Mouse (Mus musculus) urinary bladder, postnatal 25 days (tissue): ENCODE measurements around the gene Pcnx3.

Source experiments
- DNase-seq: peaks from one replicate; pipeline ENCODE4 v3.0.0; 2022; ENCODE audit warnings: low spot score

Pcnx3 gene

GRCm38 (mm10) chr19:5688200-5689087 is at the start of gene Pcnx3, which contains the start of gene Map3k11:
Pcnx3 (minus strand) TSS chr19:5688908.
Map3k11 (plus strand) TSS chr19:5688742.
- peak; percentile 92 for DNase-seq

DNA sequence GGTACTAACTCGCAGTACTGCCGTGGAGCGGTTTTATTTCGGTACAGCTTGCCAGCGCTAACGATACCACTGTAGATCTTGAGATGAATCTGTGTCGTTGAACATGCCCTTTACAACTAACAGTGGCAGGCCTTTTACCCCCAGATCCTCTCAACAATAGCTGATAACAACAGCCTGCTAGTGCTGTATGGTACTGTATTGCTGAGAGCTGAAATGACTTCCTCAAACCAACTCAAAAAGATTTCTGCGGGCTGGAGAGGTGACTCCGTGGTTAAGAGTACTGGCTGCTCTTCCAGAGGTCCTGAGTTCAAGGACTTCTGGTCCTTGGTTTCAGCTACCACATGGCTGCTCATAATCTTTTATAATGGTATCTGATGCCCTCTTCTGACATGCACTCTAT is 45.6 kb upstream of the Pcnx3 start:
- no peak for DNase-seq

DNA sequence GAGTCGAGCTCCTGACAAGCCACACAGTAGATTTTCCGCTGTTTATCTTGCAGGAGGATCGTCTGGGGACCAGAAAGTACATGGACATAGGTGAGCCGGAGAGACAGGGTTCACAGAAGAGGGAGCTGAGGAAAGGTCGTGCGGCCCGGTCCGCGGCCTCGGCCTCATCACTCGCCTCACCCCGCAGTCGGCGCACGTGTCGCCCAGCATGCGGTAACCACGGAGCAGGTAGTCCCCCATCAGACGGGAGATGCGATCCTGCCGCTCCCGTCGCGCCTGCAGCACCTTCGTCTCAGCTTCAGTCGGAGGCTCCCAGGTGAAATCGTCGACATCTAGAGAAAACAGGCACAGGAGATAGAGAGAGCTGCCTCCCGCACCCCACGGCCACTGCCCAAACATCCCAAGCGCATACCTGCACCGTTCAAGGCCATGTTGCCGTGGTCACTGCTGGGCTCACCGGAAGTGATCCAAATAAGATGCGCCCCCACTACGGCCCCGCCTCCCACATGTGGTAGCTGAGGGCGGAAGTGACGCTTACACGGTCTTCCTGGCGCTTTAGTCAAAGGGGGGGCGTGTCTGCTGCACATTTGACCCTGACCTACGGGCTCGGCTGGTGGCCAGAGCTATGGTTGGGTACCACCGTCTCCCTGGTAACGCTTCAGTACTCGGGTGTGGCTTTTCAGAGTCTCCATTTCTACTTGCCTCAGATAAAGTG is 42.7 kb upstream of the Pcnx3 start:
- peak; percentile 90 for DNase-seq

GRCm38 (mm10) chr19:5730314-5731186 is 41.8 kb upstream of the Pcnx3 start:
- no peak for DNase-seq

GRCm38 (mm10) chr19:5729444-5729815 is 40.7 kb upstream of the Pcnx3 start, which contains the start of gene Fam89b:
Fam89b (minus strand) TSS chr19:5729653.
- peak; percentile 89 for DNase-seq

DNA sequence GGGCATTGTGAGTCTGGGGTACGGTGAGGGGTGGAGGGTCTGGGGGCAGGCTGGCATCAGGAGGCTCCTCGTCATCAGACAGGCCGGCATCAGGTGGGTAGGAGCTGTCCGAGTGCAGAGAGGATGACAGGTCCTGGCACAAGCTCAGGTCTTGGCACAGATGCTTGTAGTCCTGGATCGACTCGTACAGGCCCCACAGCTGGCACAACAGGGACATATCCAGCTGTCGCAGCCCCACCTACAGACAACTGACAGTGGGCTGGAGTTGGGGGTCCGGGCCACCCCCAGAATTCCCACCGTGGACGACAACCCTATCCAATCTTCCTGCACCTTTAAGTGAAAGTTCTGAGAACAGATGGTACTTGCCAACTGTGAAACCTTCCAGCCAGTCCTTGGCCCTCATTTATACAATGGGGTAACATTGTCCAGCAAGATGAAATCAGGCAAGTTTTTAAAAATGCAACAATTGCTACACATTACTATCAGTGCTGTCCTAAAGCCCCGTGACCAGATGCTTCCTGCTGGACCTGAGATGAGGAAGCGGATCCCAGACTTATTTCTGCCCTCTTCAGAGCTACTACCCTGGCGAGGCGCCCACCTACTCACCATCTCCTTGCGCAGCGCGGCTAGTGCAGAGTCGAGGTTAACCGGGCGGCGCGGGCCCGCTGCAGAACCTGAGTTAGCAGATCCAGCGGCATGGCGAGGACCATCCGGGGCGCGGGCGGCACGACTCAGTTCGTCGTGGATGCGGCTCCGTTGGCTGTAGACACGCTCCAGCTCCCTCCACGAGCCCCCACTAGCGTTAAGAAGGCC is 40.1 kb upstream of the Pcnx3 start:
- no peak for DNase-seq

DNA sequence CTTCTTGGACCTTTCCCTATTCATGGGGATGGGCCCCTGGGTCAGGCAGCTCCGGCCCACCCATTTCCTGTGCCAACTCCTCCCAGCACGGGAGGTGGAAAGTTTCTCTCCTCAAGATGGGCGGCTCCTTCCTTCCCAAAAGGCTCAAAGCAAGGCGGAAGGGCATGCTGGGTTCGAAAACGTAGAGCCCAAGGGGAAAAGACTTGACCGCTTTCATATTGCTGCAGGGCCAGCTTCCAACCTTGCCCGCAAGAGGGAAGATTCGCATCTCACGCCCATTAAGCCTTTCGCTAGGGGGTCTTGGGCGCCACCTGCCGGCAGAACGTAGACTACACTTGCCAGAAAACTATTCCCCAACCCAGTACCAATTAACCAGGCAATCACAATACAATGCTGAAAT is 39.0 kb upstream of the Pcnx3 start:
- peak; percentile 90 for DNase-seq

GRCm38 (mm10) chr19:5726961-5727578 is 38.4 kb upstream of the Pcnx3 start:
- no peak for DNase-seq

- DNase-seq, result peak; percentile 77
These were observed 37.2 kb upstream of the Pcnx3 start, which contains the start of gene Ehbp1l1 for GRCm38 (mm10) chr19:5725767-5726515. Ehbp1l1 (minus strand) TSS chr19:5726317.

DNA sequence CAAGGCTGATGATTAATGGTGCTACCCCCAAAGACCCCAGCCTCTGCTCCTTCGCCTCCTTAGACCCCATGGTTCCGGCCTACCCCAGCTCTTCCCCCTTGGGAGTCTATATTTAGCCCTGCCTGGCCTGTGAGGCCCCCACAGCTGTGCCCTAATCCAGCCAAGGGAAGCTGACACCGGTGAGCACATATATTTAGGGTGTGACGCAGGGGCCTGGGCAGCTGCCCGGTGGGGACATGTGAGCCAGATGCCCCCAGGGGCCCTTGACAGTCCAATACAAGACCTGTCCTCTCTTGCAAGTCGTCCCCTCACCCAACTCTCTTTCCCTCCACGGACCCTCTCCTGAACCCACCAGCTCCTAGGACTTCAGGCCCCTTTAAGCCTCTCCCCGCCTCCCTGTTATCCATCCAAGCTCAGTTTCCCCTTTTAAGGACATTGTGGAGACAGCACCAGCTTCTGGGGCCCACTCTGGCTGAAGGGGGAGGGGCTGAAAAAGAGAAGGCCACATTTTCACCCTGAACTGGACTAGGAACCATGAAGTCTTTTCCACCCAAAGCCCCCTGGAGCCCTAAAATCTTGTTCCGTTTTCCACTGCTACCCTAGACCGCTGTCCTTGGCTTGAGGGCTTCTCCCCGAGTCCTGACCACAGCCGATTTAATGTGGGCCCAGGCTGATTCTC is 36.5 kb upstream of the Pcnx3 start:
- DNase-seq, result no peak

- peak; percentile 58 for DNase-seq
These were observed 35.8 kb upstream of the Pcnx3 start for GRCm38 (mm10) chr19:5724549-5724941.

DNA sequence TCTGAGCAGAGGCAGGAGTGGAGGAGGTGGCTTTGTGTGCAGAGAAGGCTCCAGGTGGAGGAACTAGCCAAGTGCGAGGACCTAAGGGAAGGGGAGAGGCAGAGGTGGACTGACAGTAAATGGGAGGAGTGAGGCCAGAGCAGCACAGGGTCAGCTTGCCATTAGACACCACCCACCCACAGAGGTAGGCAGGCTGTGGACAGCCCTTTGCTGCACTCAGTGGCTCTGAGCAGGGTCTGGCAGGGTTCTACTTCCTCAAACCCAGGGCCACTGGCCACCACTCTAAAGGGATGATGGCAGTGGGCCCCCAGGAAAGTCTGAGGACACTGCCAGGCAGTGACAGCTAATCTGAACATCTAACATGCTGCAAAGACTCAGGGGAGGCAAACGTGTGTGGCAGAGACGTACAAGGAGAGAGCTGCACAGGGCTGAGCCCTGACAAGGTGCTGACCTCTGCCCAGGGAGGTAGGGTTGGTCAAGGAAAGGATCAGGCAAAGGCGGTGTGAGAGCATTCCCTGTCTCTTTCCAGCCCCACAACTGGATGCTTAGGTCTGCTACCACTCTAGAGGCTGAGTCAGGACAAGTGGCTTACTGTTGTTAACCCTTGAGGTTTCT is 35.3 kb upstream of the Pcnx3 start:
- no peak for DNase-seq

DNA sequence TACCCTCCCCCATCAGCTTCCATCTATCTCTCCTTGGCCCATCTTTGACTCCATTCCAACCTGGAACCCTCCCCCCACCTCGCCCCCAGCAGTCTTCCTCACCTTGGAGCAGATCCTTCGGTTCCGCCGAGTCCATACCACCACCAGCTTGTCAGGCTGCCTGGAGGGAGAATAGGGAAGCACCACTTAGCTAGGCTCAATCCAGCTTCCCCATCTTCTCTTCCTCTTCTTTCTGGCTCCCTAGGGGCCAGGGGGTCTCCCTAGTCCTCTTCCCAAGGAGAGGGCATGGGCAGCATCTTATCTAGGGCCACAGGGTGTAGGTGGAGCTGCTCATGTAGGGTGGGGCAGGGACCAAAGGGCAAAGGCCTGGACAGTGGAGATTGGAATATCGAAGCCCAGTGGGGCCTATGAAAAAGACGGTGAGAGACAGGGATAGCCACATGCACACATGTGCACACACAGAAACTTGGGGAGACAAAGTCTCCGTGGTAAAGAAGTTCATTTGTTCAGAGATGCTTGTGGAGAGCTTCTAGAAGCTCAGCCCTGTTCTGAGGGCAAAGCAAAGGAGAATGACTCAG is 34.2 kb upstream of the Pcnx3 start:
- no peak for DNase-seq

- DNase-seq, result no peak
These were observed 32.5 kb upstream of the Pcnx3 start for GRCm38 (mm10) chr19:5721233-5721632.

GRCm38 (mm10) chr19:5716955-5717354 is 28.2 kb upstream of the Pcnx3 start:
- no peak for DNase-seq

DNA sequence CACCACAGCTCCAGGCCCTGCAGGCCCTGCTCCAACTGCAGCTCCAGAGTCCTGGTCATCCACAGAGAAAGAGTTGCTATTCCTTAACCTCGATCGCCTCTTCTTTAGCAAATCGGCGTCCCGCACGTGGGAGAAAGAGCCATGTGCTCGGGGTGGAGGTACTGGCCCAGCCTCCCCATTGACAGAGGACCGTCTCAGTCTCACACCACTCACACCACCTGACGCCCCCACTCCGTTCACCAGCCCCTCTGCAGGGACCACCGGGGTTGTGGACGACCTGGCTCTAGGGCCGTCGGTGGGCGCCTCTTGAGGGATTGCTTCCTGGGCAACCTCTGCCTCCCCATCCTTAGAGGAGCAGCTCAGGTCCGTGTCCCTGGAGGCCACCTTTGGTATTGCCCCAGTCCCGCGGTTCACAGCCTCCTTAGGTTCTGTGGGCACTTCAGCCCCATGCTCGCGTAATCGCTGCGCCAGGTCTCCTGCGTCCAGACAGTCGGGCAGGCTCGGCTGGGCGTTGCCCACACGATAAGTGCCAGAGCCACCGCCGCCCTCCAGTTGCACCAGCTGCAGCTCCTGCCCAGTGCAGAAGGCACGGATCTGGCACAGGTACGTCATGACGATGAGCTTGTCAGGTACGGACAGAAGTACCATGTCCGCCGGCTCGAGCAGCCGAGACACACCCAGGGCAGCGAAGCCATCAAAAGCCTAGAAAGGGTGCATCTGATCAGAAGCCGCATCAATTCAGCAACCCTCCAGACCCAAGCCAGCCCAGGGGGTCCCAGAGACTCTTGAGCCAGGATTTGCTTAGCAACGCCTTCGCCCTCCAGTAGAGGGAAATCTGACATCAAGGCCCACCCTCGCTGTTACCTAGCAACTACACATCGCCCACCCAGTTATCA is 27.3 kb upstream of the Pcnx3 start:
- DNase-seq, result no peak

GRCm38 (mm10) chr19:5713730-5714129 is 25.0 kb upstream of the Pcnx3 start:
- DNase-seq, result peak; percentile 58

GRCm38 (mm10) chr19:5713255-5713654 is 24.5 kb upstream of the Pcnx3 start:
- no peak for DNase-seq
